In the genomic region with DNA sequence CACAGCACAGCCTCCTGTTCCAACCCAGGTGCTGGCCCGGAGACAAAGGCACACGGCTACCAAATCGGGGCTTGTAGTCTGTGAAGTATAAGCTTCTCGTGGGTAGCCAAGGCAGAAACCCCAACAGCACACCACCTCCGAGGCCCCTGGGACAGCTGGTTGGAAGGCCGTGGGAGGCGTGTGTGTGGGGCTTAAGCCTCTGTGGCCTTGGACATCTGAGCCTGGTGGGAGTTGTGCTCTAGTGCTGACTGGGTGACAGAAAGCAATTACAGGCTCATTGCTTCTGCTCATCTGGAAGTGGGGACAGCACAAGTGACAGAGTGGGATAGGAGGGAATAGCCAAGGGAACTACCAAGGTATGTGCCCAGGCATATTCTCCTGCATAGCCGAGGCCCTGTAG, we compare ENCODE assay signal across 15 mouse cellular contexts.
DNase-seq lines count a peak whose midpoint lies in the region; ATAC-seq lines count a peak whose summit lies in the region.
"Had no signal": no experiment of that assay in that cellular context is flagged by ENCODE, and none has a peak within 500 bp of the region (broad histone marks: within the 10 kb centered on the region; RNA-seq: fewer than 3 reads in every experiment).

No protein-coding gene starts in this region.

- H3K4me2 ChIP-seq in heart, embryonic 15.5 days = no peak overlapping the region
- H3K4me2 ChIP-seq in lung, embryonic 15.5 days = no peak overlapping the region
- H3K4me2 ChIP-seq in hindbrain, embryonic 16.5 days (ENCODE audit: low read length) = no peak overlapping the region
- H3K4me2 ChIP-seq in neural tube, embryonic 13.5 days = no peak overlapping the region
- H3K4me2 ChIP-seq: liver, embryonic 12.5 days had no signal

- intact Hi-C loops in heart, postnatal 10 days (cut with DNase I) = no loop called here

- DNase-seq in heart, postnatal 10 days = no peak
- DNase-seq in lung, postnatal 14 days = no peak
- DNase-seq in embryo, embryonic 10.5 days (ENCODE audit: low spot score) = no peak
- DNase-seq in ovary, postnatal 14 days (ENCODE audit: low spot score) = no peak
- DNase-seq: cerebellum, adult 2 months; embryo, embryonic 11 days; heart, adult 2 months; thymus, adult 18-20 months had no signal

- no peak overlapping the region for H3K4me3 ChIP-seq in heart, embryonic 15.5 days
- no peak overlapping the region for H3K4me3 ChIP-seq in lung, embryonic 15.5 days
- no peak overlapping the region for H3K4me3 ChIP-seq in hindbrain, embryonic 16.5 days (ENCODE audit: low read length)
- no peak overlapping the region for H3K4me3 ChIP-seq in neural tube, embryonic 13.5 days
- H3K4me3 ChIP-seq: heart, adult 2 months; left cerebral cortex, adult 2 months; liver, embryonic 12.5 days had no signal

- 0 out of 2 replicates have a peak, but pooled peaks cover 12% of the 10 kb centered on the region for H3K27me3 ChIP-seq in heart, embryonic 15.5 days
- peaks cover 19% of the 10 kb centered on the region for H3K27me3 ChIP-seq in lung, embryonic 15.5 days
- H3K27me3 ChIP-seq in hindbrain, embryonic 16.5 days (replicated peaks; ENCODE audit: control insufficient read depth, insufficient read depth, low read length) = peaks cover 2% of the 10 kb centered on the region; the same call in 1 of the 2 replicates
- peaks cover 80% of the 10 kb centered on the region for H3K27me3 ChIP-seq in neural tube, embryonic 13.5 days

- 58% methylated on average over 8 of the region's 8 CpGs for WGBS in heart, embryonic 15.5 days
- WGBS in lung, embryonic 15.5 days = 49% methylated on average over 8 of the region's 8 CpGs
- 67% methylated on average over 8 of the region's 8 CpGs for WGBS in hindbrain, embryonic 16.5 days
- WGBS in neural tube, embryonic 13.5 days = 60% methylated on average over 8 of the region's 8 CpGs

- H3K36me3 ChIP-seq in heart, embryonic 15.5 days = no peaks in the 10 kb centered on the region
- no peaks in the 10 kb centered on the region for H3K36me3 ChIP-seq in lung, embryonic 15.5 days
- H3K36me3 ChIP-seq in hindbrain, embryonic 16.5 days (ENCODE audit: control insufficient read depth, insufficient read depth, low read length) = no peaks in the 10 kb centered on the region
- H3K36me3 ChIP-seq in neural tube, embryonic 13.5 days = no peaks in the 10 kb centered on the region
- H3K36me3 ChIP-seq: liver, embryonic 12.5 days had no signal

- peak overlapping the region; percentile 69; the same call in 1 of the 2 replicates for H3K27ac ChIP-seq in heart, embryonic 15.5 days
- peak overlapping the region; percentile 78 for H3K27ac ChIP-seq in lung, embryonic 15.5 days
- 0 out of 2 replicates have a peak overlapping the region, but pooled peaks have one; percentile 31 for H3K27ac ChIP-seq in hindbrain, embryonic 16.5 days (ENCODE audit: low read depth, low read length)
- H3K27ac ChIP-seq in neural tube, embryonic 13.5 days (replicated peaks) = peak overlapping the region; percentile 87
- H3K27ac ChIP-seq: heart, adult 2 months; left cerebral cortex, adult 2 months; liver, embryonic 12.5 days had no signal

- no peak overlapping the region for H3K9ac ChIP-seq in heart, embryonic 15.5 days
- H3K9ac ChIP-seq in lung, embryonic 15.5 days = no peak overlapping the region
- no peak overlapping the region for H3K9ac ChIP-seq in hindbrain, embryonic 16.5 days (ENCODE audit: low read depth, low read length)
- peak overlapping the region; percentile 41 for H3K9ac ChIP-seq in neural tube, embryonic 13.5 days
- H3K9ac ChIP-seq: liver, embryonic 12.5 days had no signal

- no peak for ATAC-seq in heart, embryonic 15.5 days (replicated peaks; ENCODE audit: insufficient number of reproducible peaks, insufficient read depth, low FRiP score, low read depth)
- no peak for ATAC-seq in lung, embryonic 15.5 days (ENCODE audit: borderline replicate concordance, extremely low read depth, low FRiP score, low TSS enrichment)
- no peak for ATAC-seq in hindbrain, embryonic 16.5 days
- no peak for ATAC-seq in neural tube, embryonic 13.5 days (ENCODE audit: low read depth)
- ATAC-seq: CD4-positive, CD25-positive, alpha-beta regulatory T cell, adult 4 months; liver, embryonic 12.5 days had no signal

- peaks cover 88% of the 10 kb centered on the region for H3K4me1 ChIP-seq in heart, embryonic 15.5 days (replicated peaks)
- peaks cover 78% of the 10 kb centered on the region for H3K4me1 ChIP-seq in lung, embryonic 15.5 days
- peaks cover 35% of the 10 kb centered on the region for H3K4me1 ChIP-seq in hindbrain, embryonic 16.5 days (ENCODE audit: control insufficient read depth, insufficient read depth, low read depth, low read length)
- H3K4me1 ChIP-seq in neural tube, embryonic 13.5 days (replicated peaks) = peaks cover 100% of the 10 kb centered on the region

- H3K9me3 ChIP-seq in heart, embryonic 15.5 days (replicated peaks) = no peaks in the 10 kb centered on the region
- H3K9me3 ChIP-seq in lung, embryonic 15.5 days = no peaks in the 10 kb centered on the region
- no peaks in the 10 kb centered on the region for H3K9me3 ChIP-seq in hindbrain, embryonic 16.5 days (ENCODE audit: control insufficient read depth, low read length)
- H3K9me3 ChIP-seq in neural tube, embryonic 13.5 days = no peaks in the 10 kb centered on the region
- H3K9me3 ChIP-seq: liver, embryonic 12.5 days had no signal

Comparison
In these comparisons a context has a peak if more than half of its experiments do, and no peak if none do; other contexts are left out.
1. H3K27ac ChIP-seq: peak in every context shown above with its lines; median percentile 87 in neural tube, embryonic 13.5 days; 78 in lung, embryonic 15.5 days; 69 in heart, embryonic 15.5 days; 31 in hindbrain, embryonic 16.5 days.